Mouse (Mus musculus) embryo, embryonic 10.5 days (tissue): ENCODE data around the gene Zfp536.

Experiments used
- DNase-seq: peaks from one replicate; pipeline ENCODE4 v3.0.0-alpha.2; 2015; ENCODE audit warnings: low spot score

Gene Zfp536

GRCm38 (mm10) chr7:37553646-37554045 is 219.8 kb downstream of the Zfp536 start:
- DNase-seq: no peak

GRCm38 (mm10) chr7:37552384-37552783 is 221.1 kb downstream of the Zfp536 start:
- no peak for DNase-seq

- DNase-seq: peak; percentile 37
Observed at GRCm38 (mm10) chr7:37548805-37549204, 224.6 kb downstream of the Zfp536 start.

- peak; percentile 58 for DNase-seq
Observed at GRCm38 (mm10) chr7:37544011-37544410, 229.4 kb downstream of the Zfp536 start.

GRCm38 (mm10) chr7:37542951-37543350 is 230.5 kb downstream of the Zfp536 start:
- DNase-seq: no peak

- DNase-seq: no peak
Observed at GRCm38 (mm10) chr7:37531166-37531565, 242.3 kb downstream of the Zfp536 start.

- no peak for DNase-seq
Observed at GRCm38 (mm10) chr7:37528311-37528710, 245.1 kb downstream of the Zfp536 start.

GRCm38 (mm10) chr7:37527890-37528289 is 245.6 kb downstream of the Zfp536 start:
- DNase-seq: no peak

- DNase-seq: no peak
Observed at GRCm38 (mm10) chr7:37521407-37521806, 252.0 kb downstream of the Zfp536 start.

GRCm38 (mm10) chr7:37510933-37511675 is 262.3 kb downstream of the Zfp536 start:
- DNase-seq: no peak

GRCm38 (mm10) chr7:37509700-37510099 is 263.7 kb downstream of the Zfp536 start:
- no peak for DNase-seq

GRCm38 (mm10) chr7:37505548-37505947 is 267.9 kb downstream of the Zfp536 start:
- no peak for DNase-seq

GRCm38 (mm10) chr7:37505096-37505495 is 268.3 kb downstream of the Zfp536 start:
- DNase-seq: no peak

- DNase-seq: no peak
Observed at GRCm38 (mm10) chr7:37498881-37499280, 274.6 kb downstream of the Zfp536 start.

- DNase-seq: no peak
Observed at GRCm38 (mm10) chr7:37496491-37496890, 276.9 kb downstream of the Zfp536 start.

- no peak for DNase-seq
Observed at GRCm38 (mm10) chr7:37490312-37490711, 283.1 kb downstream of the Zfp536 start.

GRCm38 (mm10) chr7:37484946-37485345 is 288.5 kb downstream of the Zfp536 start:
- no peak for DNase-seq

- DNase-seq: no peak
Observed at GRCm38 (mm10) chr7:37482564-37482963, 290.9 kb downstream of the Zfp536 start.

GRCm38 (mm10) chr7:37481165-37481564 is 292.3 kb downstream of the Zfp536 start:
- DNase-seq: no peak

GRCm38 (mm10) chr7:37477309-37477708 is 296.1 kb downstream of the Zfp536 start:
- no peak for DNase-seq

- no peak for DNase-seq
Observed at GRCm38 (mm10) chr7:37475485-37475884, 298.0 kb downstream of the Zfp536 start.

- DNase-seq: no peak
Observed at GRCm38 (mm10) chr7:37474284-37474683, 299.2 kb downstream of the Zfp536 start.

- no peak for DNase-seq
Observed at GRCm38 (mm10) chr7:37473311-37474084, 299.9 kb downstream of the Zfp536 start.
